Mouse (Mus musculus) embryonic facial prominence, embryonic 11.5 days (tissue): ENCODE results near the gene Fmn2. TPM values are rescaled to one million over a fixed set of nuclear protein-coding genes. Genes with fewer than 3 reads are reported as not detected.

Source experiments
- ATAC-seq: fragments of 200-750 bp; cut with Nextera tagmentation; replicated peaks from 2 replicates; pipeline ENCODE4 v1.8.0; 2017; ENCODE audit warnings: low read depth; ENCODE audit not compliant: insufficient number of reproducible peaks, low FRiP score, low TSS enrichment
- DNase-seq: peaks from one replicate; pipeline ENCODE4 v3.0.0-alpha.2; 2015; ENCODE audit warnings: low spot score
- H3K27ac ChIP-seq: fragments of 300-500 bp; sonication (generic); replicated peaks from 2 replicates; pipeline ENCODE4 v1.5.1; 2014; ENCODE audit warnings: mild to moderate bottlenecking, low read depth, low read length, control low read depth
- H3K27me3 ChIP-seq: fragments of 300-500 bp; sonication (generic); 2 replicates; pipeline ENCODE4 v1.6.1; 2014; ENCODE audit warnings: mild to moderate bottlenecking, low read length, moderate library complexity, mixed read lengths; ENCODE audit not compliant: control insufficient read depth, insufficient read depth
- H3K36me3 ChIP-seq: fragments of 300-500 bp; sonication (generic); replicated peaks from 2 replicates; pipeline ENCODE4 v1.6.1; 2014; ENCODE audit warnings: low read depth, mild to moderate bottlenecking, low read length, moderate library complexity, mixed read lengths; ENCODE audit not compliant: control insufficient read depth, insufficient read depth
- H3K4me1 ChIP-seq: fragments of 300-500 bp; sonication (generic); 2 replicates; pipeline ENCODE4 v1.6.1; 2014; ENCODE audit warnings: low read length, mixed read lengths; ENCODE audit not compliant: control insufficient read depth, insufficient read depth
- H3K4me2 ChIP-seq: fragments of 300-500 bp; sonication (generic); 2 replicates; pipeline ENCODE4 v1.6.1; 2014; ENCODE audit warnings: low read depth, mild to moderate bottlenecking, control low read depth, low read length, moderate library complexity
- H3K4me3 ChIP-seq: fragments of 300-500 bp; sonication (generic); 2 replicates; pipeline ENCODE4 v1.5.1; 2014; ENCODE audit warnings: low read depth, low read length, control low read depth
- H3K9ac ChIP-seq: fragments of 300-500 bp; sonication (generic); replicated peaks from 2 replicates; pipeline ENCODE4 v1.6.1; 2014; ENCODE audit warnings: mild to moderate bottlenecking, control low read depth, low read length
- H3K9me3 ChIP-seq: fragments of 300-500 bp; sonication (generic); replicated peaks from 2 replicates; pipeline ENCODE4 v1.6.1; 2016; ENCODE audit warnings: mild to moderate bottlenecking, low read length, inconsistent platforms, mixed read lengths; ENCODE audit not compliant: control insufficient read depth
- WGBS: fragments of 180-500 bp; shearing (Covaris S2); extraction: QIAGEN DNeasy Blood & Tissue Kit; methylation state at CpG from one replicate; pipeline ENCODE4 v1.1.7; 2014; 5-methylcytosine and 5-hydroxymethylcytosine counted together
- polyA plus RNA-seq: library from polyadenylated mRNA; unstranded; fragments of >200 nt; fragmentation: Nextera tagmentation; extraction: Ambion mirVana; gene quantifications from 2 replicates; pipeline ENCODE4 v1.2.1, GENCODE M21; 2014

The Fmn2 gene
- polyA plus RNA-seq, 1 experiment from 2014 or later = 2.1 TPM

DNA sequence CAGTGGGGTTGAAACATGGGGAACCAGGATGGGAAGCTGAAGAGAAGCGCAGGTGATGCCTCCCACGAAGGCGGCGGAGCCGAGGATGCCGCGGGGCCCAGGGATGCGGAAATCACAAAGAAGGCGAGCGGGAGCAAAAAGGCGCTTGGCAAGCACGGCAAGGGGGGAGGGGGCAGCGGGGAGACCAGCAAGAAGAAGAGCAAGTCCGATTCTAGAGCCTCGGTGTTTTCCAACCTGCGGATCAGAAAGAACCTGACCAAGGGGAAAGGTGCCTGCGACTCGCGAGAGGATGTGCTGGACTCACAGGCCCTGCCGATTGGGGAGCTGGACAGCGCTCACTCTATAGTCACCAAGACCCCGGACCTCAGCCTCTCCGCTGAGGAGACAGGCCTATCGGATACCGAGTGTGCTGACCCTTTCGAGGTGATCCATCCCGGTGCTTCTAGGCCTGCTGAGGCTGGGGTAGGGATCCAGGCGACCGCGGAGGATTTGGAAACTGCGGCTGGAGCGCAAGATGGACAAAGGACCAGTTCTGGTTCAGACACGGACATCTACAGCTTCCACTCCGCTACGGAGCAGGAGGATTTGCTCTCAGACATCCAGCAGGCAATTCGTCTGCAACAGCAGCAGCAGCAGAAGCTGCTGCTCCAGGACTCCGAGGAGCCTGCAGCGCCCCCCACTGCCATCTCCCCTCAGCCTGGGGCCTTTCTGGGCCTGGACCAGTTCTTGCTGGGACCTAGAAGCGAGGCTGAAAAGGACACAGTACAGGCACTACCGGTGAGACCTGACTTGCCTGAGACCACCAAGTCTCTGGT lies 613 bp downstream of the Fmn2 start:
- H3K4me3 ChIP-seq = peak overlapping the region; percentile 60
- under 1% methylated on average over 40 of the region's 40 CpGs for WGBS
- peak overlapping the region; percentile 97 for H3K4me2 ChIP-seq
- DNase-seq (peak; percentile 61), ATAC-seq (peak; percentile 55)
- peaks cover 4% of the 10 kb centered on the region; the same call in 1 of the 2 replicates for H3K27me3 ChIP-seq
- peak overlapping the region; percentile 56; the same call in 1 of the 2 replicates for H3K27ac ChIP-seq
- no peaks in the 10 kb centered on the region for H3K36me3 ChIP-seq
- peaks cover 6% of the 10 kb centered on the region; the same call in 1 of the 2 replicates for H3K4me1 ChIP-seq
- peak overlapping the region; percentile 72 for H3K9ac ChIP-seq
- no peaks in the 10 kb centered on the region for H3K9me3 ChIP-seq

GRCm38 (mm10) chr1:174502846-174503745 lies 1.5 kb downstream of the Fmn2 start:
- Histone ChIP-seq H3K36me3 (no peaks in the 10 kb centered on the region), H3K4me1 (peaks cover 6% of the 10 kb centered on the region; the same call in 1 of the 2 replicates), H3K4me2 (peak overlapping the region; percentile 97), H3K27ac (no peak overlapping the region), H3K9me3 (no peaks in the 10 kb centered on the region), H3K9ac (peak overlapping the region; percentile 72), H3K4me3 (peak overlapping the region; percentile 60), H3K27me3 (peaks cover 4% of the 10 kb centered on the region; the same call in 1 of the 2 replicates)
- under 1% methylated on average over 53 of the region's 53 CpGs for WGBS
- DNase-seq (peak; percentile 44), ATAC-seq (no peak)

DNA sequence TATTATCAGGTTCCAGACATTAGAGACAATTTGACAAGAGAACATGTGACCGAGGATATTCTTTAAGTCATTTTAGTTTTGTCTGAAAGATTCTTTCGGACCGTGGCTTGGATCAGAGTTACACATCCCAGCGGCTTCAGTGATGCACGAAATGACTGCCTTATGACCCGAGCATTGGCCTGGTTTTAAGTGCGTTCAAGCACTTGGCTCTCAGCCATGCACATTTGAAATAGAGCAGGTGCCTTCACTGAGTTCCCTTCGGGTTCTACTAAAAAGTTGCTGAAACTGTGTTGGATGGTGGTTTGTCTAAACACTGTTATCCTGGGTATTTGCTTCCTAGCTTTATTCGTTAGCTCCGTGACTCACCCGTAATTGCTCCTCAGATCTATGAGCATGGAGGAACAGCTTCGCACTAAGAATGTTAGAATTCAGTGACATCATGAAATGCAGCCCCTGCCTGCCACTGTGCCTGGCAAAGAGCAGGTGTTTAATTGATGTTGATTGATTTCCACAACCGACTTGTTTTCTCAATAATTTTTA lies 7.0 kb downstream of the Fmn2 start:
- DNase-seq = no peak
- Histone ChIP-seq H3K4me1 (no peaks in the 10 kb centered on the region), H3K36me3 (no peaks in the 10 kb centered on the region), H3K4me3 (no peak overlapping the region), H3K9ac (no peak overlapping the region), H3K27ac (no peak overlapping the region), H3K9me3 (no peaks in the 10 kb centered on the region), H3K4me2 (no peak overlapping the region), H3K27me3 (no peaks in the 10 kb centered on the region)
- ATAC-seq = no peak
- 86% methylated on average over 13 of the region's 13 CpGs for WGBS

GRCm38 (mm10) chr1:174513419-174513818 lies 11.8 kb downstream of the Fmn2 start:
- no peaks in the 10 kb centered on the region for H3K9me3 ChIP-seq
- H3K4me2 ChIP-seq = no peak overlapping the region
- H3K27me3 ChIP-seq = no peaks in the 10 kb centered on the region
- DNase-seq = no peak
- no peak overlapping the region for H3K9ac ChIP-seq
- 83% methylated on average over 7 of the region's 7 CpGs for WGBS
- no peaks in the 10 kb centered on the region for H3K36me3 ChIP-seq
- H3K4me1 ChIP-seq = no peaks in the 10 kb centered on the region
- H3K4me3 ChIP-seq = no peak overlapping the region
- no peak overlapping the region for H3K27ac ChIP-seq
- ATAC-seq = no peak

GRCm38 (mm10) chr1:174521976-174522770 lies 20.5 kb downstream of the Fmn2 start:
- H3K4me3 ChIP-seq = no peak overlapping the region
- 77% methylated on average over 5 of the region's 5 CpGs for WGBS
- H3K27ac ChIP-seq = no peak overlapping the region
- DNase-seq (no peak), ATAC-seq (no peak)
- H3K9me3 ChIP-seq = no peaks in the 10 kb centered on the region
- H3K4me1 ChIP-seq = no peaks in the 10 kb centered on the region
- H3K4me2 ChIP-seq = no peak overlapping the region
- no peak overlapping the region for H3K9ac ChIP-seq
- H3K27me3 ChIP-seq = no peaks in the 10 kb centered on the region
- no peaks in the 10 kb centered on the region for H3K36me3 ChIP-seq

DNA sequence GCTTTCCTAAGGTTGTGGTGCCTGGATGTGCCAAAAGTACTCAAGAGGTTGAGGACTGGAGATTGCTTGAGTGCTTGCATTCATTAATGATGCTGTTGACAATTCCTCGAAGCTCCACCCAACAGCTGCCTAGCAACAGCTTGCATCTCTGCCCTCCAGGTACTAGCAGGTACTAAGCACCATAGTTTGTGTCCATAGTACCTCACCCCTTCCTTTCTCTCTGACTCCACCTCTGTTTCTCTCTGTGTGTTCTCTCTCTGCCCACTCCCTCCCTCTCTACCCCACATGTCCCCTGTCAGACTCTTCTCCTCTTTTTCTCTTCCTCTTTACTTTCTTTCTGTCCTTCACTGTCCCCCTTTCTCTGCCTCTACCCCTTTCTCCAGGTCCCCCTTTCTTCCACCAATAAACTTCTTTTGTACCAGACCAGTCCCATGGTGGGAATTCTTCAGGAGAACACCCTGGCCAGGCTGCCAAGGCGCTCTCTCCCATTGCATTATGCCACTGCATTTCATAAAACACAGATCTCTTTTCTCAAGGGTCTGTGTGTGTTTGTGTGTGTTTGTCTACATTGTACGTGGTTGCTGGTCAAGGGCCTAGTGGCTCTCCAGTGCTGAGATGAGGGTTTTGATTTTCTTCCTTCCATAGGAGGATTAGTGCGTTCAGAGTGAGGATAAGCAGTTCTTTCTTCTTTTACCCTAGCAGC lies 21.3 kb downstream of the Fmn2 start:
- H3K9me3 ChIP-seq = no peaks in the 10 kb centered on the region
- no peak overlapping the region for H3K27ac ChIP-seq
- ATAC-seq (no peak), DNase-seq (no peak)
- no peaks in the 10 kb centered on the region for H3K36me3 ChIP-seq
- no peak overlapping the region for H3K4me3 ChIP-seq
- no peaks in the 10 kb centered on the region for H3K4me1 ChIP-seq
- H3K4me2 ChIP-seq = no peak overlapping the region
- WGBS = 62% methylated on average over 4 of the region's 4 CpGs
- H3K27me3 ChIP-seq = no peaks in the 10 kb centered on the region
- no peak overlapping the region for H3K9ac ChIP-seq

DNA sequence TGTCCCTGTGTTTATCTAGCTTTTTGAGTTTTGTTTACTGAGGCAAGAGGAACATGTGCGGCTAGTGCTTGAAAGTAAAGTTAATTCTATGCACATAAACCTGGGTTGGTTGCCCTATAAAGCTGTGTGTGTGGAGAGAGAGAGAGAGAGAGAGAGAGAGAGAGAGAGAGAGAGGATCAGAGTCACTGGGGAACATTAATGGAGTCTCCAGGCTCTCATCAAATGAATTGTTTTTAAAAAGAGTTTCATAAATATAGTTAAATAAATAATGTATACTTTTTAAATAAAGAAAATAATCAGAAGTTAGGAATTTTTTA lies 21.8 kb downstream of the Fmn2 start:
- no peaks in the 10 kb centered on the region for H3K27me3 ChIP-seq
- DNase-seq = no peak
- H3K4me3 ChIP-seq = no peak overlapping the region
- H3K4me2 ChIP-seq = no peak overlapping the region
- ATAC-seq = no peak
- no peaks in the 10 kb centered on the region for H3K9me3 ChIP-seq
- H3K36me3 ChIP-seq = no peaks in the 10 kb centered on the region
- no peaks in the 10 kb centered on the region for H3K4me1 ChIP-seq
- H3K27ac ChIP-seq = no peak overlapping the region
- WGBS = 54% methylated on average over 1 of the region's 1 CpGs
- no peak overlapping the region for H3K9ac ChIP-seq
